Mouse (Mus musculus) midbrain, embryonic 16.5 days (tissue): ENCODE data around the gene Tiam2. TPM values are rescaled to one million over a fixed set of nuclear protein-coding genes. Genes with fewer than 3 reads are reported as not detected.

Source experiments
- polyA plus RNA-seq: library from polyadenylated mRNA; unstranded; fragments of >200 nt; fragmentation: Nextera tagmentation; extraction: Ambion mirVana; gene quantifications from 2 replicates; pipeline ENCODE4 v1.2.1, GENCODE M21; 2015

The Tiam2 gene
- polyA plus RNA-seq, 1 experiment from 2014 or later = 4.7 TPM

Other genes with a start within 250 kb of the Tiam2 start
- gene Scaf8, start 211.6 kb upstream of the Tiam2 start, polyA plus RNA-seq = 14.5 and 16.7 TPM in 2 replicates
- gene Cldn20, start 206.0 kb downstream of the Tiam2 start, polyA plus RNA-seq = 0.30 TPM in 1 of 2 replicates, not detected in the other
- 12.1 and 12.6 TPM in 2 replicates for gene Tfb1m, start 231.2 kb downstream of the Tiam2 start, polyA plus RNA-seq